Mouse (Mus musculus): ENCODE measurements around the gene Naxd.
"Not testable (repeated sequence)": the region's sequence is repeated elsewhere in the genome, so short reads cannot be mapped to it uniquely, and the experiment has no call there.

Naxd gene

GRCm38 (mm10) chr8:11513247-11513646 lies 15.9 kb downstream of the Naxd start:
- DNase-seq (ENCODE audit: low spot score), result no peak

GRCm38 (mm10) chr8:11516292-11516691 lies 19.0 kb downstream of the Naxd start:
- DNase-seq (ENCODE audit: low spot score), result no peak

GRCm38 (mm10) chr8:11517366-11518055 lies 20.2 kb downstream of the Naxd start:
- no peak for DNase-seq (ENCODE audit: low spot score)

- DNase-seq (ENCODE audit: low spot score), result no peak
Measured at GRCm38 (mm10) chr8:11518056-11518396, 20.7 kb downstream of the Naxd start.

- no peak for DNase-seq (ENCODE audit: low spot score)
Measured at GRCm38 (mm10) chr8:11518676-11519075, 21.4 kb downstream of the Naxd start.

GRCm38 (mm10) chr8:11523331-11523730 lies 26.0 kb downstream of the Naxd start:
- no peak for DNase-seq (ENCODE audit: low spot score)

- DNase-seq (ENCODE audit: low spot score), result no peak
Measured at GRCm38 (mm10) chr8:11530155-11530770, 33.0 kb downstream of the Naxd start.

GRCm38 (mm10) chr8:11530849-11531248 lies 33.5 kb downstream of the Naxd start:
- DNase-seq (ENCODE audit: low spot score), result no peak

GRCm38 (mm10) chr8:11534494-11534893 lies 37.2 kb downstream of the Naxd start:
- no peak for DNase-seq (ENCODE audit: low spot score)

- DNase-seq (ENCODE audit: low spot score), result no peak
Measured at GRCm38 (mm10) chr8:11539049-11539448, 41.7 kb downstream of the Naxd start.

- DNase-seq (ENCODE audit: low spot score), result no peak
Measured at GRCm38 (mm10) chr8:11540182-11540581, 42.9 kb downstream of the Naxd start.

- DNase-seq (ENCODE audit: low spot score), result peak; percentile 41
Measured at GRCm38 (mm10) chr8:11542031-11542430, 44.7 kb downstream of the Naxd start.

- no peak for DNase-seq (ENCODE audit: low spot score)
Measured at GRCm38 (mm10) chr8:11542866-11543265, 45.6 kb downstream of the Naxd start.

- peak; percentile 62 for DNase-seq (ENCODE audit: low spot score)
Measured at GRCm38 (mm10) chr8:11544386-11544785, 47.1 kb downstream of the Naxd start.

GRCm38 (mm10) chr8:11547063-11547462 lies 49.8 kb downstream of the Naxd start:
- no peak for DNase-seq (ENCODE audit: low spot score)

- DNase-seq (ENCODE audit: low spot score), result no peak
Measured at GRCm38 (mm10) chr8:11549706-11550105, 52.4 kb downstream of the Naxd start.

- DNase-seq (ENCODE audit: low spot score), result peak; percentile 88
Measured at GRCm38 (mm10) chr8:11550281-11550948, 53.1 kb downstream of the Naxd start, which contains the start of gene Cars2. TSS of gene Cars2 (minus strand) at chr8:11550783.

GRCm38 (mm10) chr8:11551497-11551896 lies 54.2 kb downstream of the Naxd start:
- DNase-seq (ENCODE audit: low spot score), result not testable (repeated sequence)

GRCm38 (mm10) chr8:11552390-11552789 lies 55.1 kb downstream of the Naxd start:
- DNase-seq (ENCODE audit: low spot score), result no peak

- peak; percentile 94 for DNase-seq (ENCODE audit: low spot score)
Measured at GRCm38 (mm10) chr8:11554799-11555719, 57.8 kb downstream of the Naxd start, which contains the start of gene Ing1. TSS of gene Ing1 (plus strand) at chr8:11555571.

GRCm38 (mm10) chr8:11555720-11556591 lies 58.6 kb downstream of the Naxd start:
- peak; percentile 99 for DNase-seq (ENCODE audit: low spot score)

Data from testis, postnatal 14 days (tissue).